Mouse (Mus musculus) urinary bladder, postnatal 10 days (tissue): ENCODE data around the gene Cldn9.

ENCODE experiments used
- DNase-seq: peaks from one replicate; pipeline ENCODE4 v3.0.0; 2022; ENCODE audit warnings: low spot score

Cldn9 gene

GRCm38 (mm10) chr17:23683856-23684672 lies at the start of gene Cldn9:
Gene Cldn9, minus strand, starts transcription at chr17:23684026.
- no peak for DNase-seq

DNA sequence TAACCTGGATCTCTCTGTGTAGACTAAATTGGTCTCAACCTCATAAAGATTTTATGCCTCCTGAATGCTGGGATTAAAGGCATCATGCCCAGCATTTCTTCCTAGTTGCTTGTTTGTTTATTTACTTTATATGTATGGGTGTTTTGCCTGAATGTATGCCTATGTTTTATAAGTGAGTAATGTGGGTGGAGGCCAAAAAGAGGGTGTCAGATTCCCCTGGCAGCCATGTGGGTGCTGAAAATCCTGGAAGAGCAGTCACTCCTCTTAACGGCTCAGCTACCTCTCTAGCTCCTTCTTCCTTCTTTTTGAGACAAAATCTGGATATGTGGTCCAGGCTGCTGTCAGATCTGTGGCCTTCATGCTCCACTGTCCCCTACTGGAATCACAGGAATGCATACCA lies 46.6 kb upstream of the Cldn9 start:
- no peak for DNase-seq

DNA sequence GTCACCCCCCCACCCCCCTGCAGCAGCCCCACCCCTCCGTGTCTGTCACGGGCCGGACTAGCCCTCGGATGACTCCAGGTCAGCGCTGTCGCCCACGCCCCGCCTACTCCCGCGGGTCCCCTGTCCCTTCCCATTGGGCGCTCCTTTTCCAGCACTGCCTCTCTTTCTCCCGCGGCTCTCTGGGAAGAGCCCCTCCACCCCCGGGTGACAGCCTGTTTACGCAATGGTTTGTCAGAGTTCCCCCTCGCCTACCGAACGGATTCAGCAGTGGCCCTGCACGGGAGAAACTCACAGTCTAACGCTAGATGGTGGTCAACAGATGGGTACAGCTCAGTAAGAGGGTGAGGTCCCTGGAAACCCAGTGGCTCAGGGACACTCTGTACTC lies 42.9 kb upstream of the Cldn9 start:
- DNase-seq, result no peak

DNA sequence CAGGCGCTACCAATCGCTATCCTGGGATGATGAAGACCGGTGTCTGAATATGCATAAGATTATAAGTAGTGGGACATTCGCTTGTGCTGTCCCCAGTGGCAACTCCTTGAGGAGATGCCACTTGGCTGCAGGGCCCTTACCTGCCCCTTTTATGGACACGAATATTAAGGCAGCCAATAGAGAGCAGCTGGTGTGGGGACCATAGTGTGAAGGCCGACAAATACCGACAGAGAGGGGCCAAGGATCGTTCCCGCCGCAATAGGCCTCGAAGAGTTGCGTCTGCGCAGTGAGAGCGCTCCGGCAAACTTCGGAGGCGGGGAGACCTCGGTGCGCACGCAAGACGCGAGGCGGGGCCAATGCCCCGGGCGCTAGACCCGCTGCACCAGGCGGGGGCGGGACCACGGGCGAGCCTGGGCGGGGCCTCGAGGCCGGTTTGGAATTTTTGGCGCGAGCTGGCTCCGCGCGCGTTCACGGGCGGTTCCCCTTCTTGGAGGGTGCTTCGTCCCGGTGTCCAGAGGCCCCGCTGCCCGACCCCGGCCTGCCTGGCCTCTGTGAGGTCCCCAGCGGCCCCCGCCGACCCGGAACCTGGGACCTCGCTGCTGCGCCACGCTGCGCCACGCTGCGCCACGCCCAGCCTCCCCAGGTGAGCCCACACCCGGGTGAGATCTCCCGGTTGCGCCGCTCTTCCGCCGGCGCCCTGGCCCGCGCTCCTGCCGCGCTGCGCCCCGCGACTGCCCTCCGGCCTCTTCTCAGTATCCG lies 42.4 kb upstream of the Cldn9 start, which contains the start of gene Pkmyt1:
TSS of gene Pkmyt1 (plus strand) at position 338 of the 759 bp plus-strand sequence.
- DNase-seq, result peak; percentile 84

DNA sequence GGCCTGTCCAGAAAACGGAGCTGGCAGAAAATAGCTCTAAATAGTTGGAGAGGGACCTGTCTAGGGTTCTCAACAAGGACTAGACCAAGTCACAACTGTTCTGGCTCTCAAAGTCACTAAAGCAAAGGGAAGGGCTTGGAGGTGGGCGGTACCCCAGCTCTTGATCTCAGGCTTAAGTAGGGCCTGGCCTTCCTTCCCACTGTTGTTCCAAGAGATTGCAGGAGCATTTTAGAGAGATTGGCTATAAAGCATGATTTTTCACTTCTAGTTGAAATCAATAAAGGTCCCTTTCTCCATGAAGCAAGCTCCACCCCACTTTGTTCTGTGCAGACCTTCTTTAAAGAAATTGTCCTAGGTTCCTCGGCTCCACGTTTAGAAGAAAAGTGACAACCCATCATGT lies 41.7 kb upstream of the Cldn9 start:
- DNase-seq, result no peak

DNA sequence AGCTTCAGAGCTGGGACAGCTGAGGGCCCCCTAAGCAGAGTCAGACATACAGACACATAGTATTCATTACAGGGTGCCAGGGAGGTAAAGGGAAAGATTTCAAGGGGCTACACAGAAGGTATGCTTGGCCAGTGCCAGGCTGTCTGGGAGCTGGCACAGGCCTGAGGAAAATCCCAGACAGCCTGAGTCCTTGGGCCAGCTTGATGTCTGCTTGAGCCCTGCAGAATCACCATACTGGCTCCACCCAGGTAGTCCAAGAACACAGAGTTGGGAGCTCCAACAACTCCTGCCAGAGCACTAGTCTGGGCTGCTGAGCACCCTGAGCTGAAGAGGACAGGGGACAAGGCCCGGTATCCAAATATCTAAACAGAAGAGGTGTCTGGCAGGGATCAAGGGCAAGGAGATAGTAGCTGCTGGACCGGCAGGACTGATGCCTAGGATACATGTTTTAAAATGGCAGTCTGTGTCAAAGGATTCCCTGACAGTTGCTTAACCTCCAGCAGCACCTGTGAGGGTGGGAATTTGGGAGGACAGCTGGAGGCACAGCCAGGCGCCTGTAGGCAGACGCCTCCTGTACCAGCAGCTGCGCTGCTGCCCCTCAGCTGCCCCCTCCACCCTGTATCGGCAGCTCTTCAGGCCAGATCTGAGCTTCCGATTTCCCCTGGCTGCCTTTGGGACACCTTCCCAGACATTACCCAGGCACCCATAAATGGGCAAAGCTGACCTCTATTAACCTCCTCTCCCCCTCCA lies 38.7 kb upstream of the Cldn9 start, which contains the start of gene 1520401A03Rik:
TSS of gene 1520401A03Rik (minus strand) at position 408 of the 750 bp plus-strand sequence.
- no peak for DNase-seq

DNA sequence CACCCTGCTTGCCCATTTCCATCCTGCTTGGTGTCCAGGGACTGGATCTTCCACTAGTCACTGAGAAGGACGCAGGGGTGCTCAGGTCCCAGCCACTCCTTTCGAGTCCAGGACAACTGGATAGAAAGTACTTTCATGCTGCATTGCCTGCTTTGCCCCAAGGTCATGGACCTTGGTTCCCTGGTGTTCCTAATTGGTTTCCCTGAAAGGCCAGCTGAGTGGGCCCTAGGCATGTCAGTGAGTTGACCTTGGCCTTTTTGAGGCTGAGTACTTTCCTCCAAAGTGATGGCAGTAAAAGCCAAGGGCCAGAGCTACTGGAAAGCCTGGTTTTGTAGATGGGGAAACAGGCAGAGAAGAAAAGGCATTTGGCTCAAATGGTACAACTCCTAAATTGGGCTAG lies 38.1 kb upstream of the Cldn9 start:
- DNase-seq, result no peak

DNA sequence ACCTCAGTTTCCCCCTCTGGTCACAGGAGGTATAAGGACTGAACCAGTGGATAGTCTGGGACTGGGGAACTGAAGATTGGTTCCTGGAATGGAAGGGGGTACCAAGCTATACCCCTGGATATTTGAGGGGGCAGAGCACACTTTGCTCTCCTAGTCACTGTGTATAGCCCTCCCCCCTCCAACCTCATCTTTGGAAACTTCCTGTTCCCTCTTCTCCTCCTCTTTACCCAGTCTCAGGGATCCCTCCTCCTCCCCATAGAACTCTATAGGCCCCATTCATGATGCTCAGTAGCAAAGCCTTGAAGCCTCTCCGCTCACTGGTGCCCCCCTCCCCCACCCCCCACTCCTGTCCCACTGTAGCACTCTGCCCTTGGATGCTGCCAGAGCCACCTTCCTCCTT lies 35.6 kb upstream of the Cldn9 start:
- no peak for DNase-seq

GRCm38 (mm10) chr17:23717003-23717402 lies 33.2 kb upstream of the Cldn9 start:
- no peak for DNase-seq

- DNase-seq, result no peak
Measured at GRCm38 (mm10) chr17:23706212-23706611, 22.4 kb upstream of the Cldn9 start.

- DNase-seq, result no peak
Measured at GRCm38 (mm10) chr17:23705525-23706104, 21.8 kb upstream of the Cldn9 start.

GRCm38 (mm10) chr17:23704741-23705140 lies 20.9 kb upstream of the Cldn9 start:
- no peak for DNase-seq

GRCm38 (mm10) chr17:23703301-23703700 lies 19.5 kb upstream of the Cldn9 start:
- no peak for DNase-seq

- peak; percentile 63 for DNase-seq
Measured at GRCm38 (mm10) chr17:23700079-23700478, 16.3 kb upstream of the Cldn9 start.

GRCm38 (mm10) chr17:23699131-23700077 lies 15.6 kb upstream of the Cldn9 start:
- no peak for DNase-seq

DNA sequence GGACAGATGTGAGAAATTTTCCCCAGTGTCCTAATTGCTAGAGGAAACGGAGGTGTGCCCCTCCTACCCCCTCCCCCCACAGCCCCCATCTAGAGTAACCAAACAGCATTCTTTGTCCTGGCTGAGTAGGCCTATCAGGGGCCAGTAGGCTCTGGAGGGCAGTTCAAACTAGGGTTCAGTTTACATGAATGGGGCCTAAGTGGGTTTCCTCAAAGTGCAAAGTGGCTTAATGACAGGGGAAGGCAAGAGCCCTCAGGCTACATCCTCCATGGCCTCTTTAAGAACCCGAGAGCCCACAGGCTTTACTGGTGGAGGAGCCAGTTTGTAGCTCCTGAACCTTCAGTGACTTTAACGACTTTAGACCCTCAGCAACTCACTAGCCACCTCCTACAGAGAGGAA lies 12.0 kb upstream of the Cldn9 start:
- no peak for DNase-seq

GRCm38 (mm10) chr17:23694491-23694890 lies 10.7 kb upstream of the Cldn9 start:
- no peak for DNase-seq

DNA sequence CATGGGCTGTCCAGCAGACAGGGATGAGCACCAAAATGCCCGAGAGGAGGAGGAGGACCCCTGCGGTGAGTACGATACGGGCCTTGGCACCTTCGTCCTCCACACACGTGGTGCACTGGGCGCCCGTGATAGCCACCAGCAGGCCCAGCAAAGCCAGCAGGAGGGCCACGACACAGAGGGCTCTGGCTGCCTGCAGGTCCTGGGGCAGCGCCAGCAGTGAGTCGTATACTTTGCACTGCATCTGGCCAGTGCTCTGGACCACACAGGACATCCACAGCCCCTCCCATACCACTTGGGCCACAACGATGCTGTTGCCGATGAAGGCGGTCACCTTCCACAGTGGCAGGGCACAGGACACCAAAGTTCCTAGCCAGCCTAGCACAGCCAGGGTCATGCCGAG lies 600 bp downstream of the Cldn9 start:
- no peak for DNase-seq

DNA sequence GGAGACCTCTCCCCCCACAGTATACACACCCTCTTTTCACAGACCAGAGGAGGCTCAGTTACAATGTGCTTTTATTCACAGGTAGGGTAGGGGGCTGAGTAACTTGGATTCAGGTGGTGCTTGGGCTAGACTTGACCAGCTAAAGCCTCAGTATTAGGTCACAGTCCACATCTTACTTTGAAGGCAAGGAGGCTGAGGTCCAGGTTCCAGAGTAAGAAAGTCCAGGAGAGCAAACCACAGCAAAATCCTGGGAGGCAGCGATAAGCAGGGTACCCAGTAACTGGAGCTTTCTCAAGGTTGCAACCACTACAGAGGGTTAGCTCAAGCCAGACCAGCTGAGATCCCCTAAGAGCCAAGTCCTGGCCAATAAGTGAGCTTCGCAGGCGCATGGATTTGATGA lies 1.3 kb downstream of the Cldn9 start:
- no peak for DNase-seq

DNA sequence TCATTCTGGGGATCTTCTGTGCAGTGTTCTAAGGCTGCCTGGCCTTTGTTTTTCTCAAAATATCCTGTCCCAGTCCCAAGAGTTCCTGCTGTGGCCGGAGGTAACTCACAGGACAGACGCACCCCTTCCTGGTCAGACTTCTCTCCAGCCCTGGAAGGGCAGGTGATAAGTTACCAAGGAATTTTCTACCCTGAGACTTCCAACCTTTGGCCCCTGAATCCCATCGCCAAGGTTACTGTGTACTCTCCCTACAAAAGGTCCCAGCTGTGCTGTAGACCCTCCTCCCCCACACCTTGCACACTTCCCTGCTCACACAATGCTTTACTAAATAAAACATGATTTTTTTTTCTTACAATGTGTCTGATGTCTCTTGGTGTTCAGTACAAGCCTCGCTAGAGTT lies 1.7 kb downstream of the Cldn9 start:
- no peak for DNase-seq

GRCm38 (mm10) chr17:23681086-23681485 lies 2.7 kb downstream of the Cldn9 start:
- DNase-seq, result no peak
